Mouse (Mus musculus): ENCODE measurements around the gene Anp32e.

GRCm38 (mm10) chr3:95953023-95953422 lies 24.0 kb downstream of the Anp32e start:
- TF ChIP-seq ZC3H11A (IDR thresholded peaks at IDR 0.05; ENCODE audit: borderline replicate concordance, low read depth, low read length): no peak
- no peak for TF ChIP-seq ZNF384 (IDR thresholded peaks at IDR 0.05; ENCODE audit: low read depth, low read length)

Data from ES-E14 (cell line).